Mouse (Mus musculus) cerebral cortex, adult 2 months (tissue): Measurements from ENCODE around the gene Map3k7cl.

ENCODE experiments used
- WGBS: fragments of 180-500 bp; shearing (Covaris S2); methylation state at CpG from one replicate; pipeline ENCODE4 v1.1.7; 2018; 5-methylcytosine and 5-hydroxymethylcytosine counted together

Map3k7cl gene

GRCm38 (mm10) chr16:87638098-87638497 is 85.0 kb downstream of the Map3k7cl start:
- 77% methylated on average over 1 of the region's 1 CpGs for WGBS

GRCm38 (mm10) chr16:87642234-87642633 is 89.1 kb downstream of the Map3k7cl start:
- 82% methylated on average over 7 of the region's 7 CpGs for WGBS

GRCm38 (mm10) chr16:87644111-87644770 is 91.1 kb downstream of the Map3k7cl start:
- WGBS = 69% methylated on average over 14 of the region's 14 CpGs
